Mouse (Mus musculus) fat pad, adult 2 months (tissue): ENCODE measurements around the gene Faim.

Experiments
- DNase-seq: peaks from one replicate; pipeline ENCODE4 v3.0.0-alpha.2; 2011; ENCODE audit warnings: low read depth, low spot score; ENCODE audit errors: extremely low read depth

Gene Faim

GRCm38 (mm10) chr9:98973561-98973960 is 12.6 kb upstream of the Faim start:
- no peak for DNase-seq

GRCm38 (mm10) chr9:98974898-98975297 is 11.3 kb upstream of the Faim start:
- DNase-seq: no peak

- no peak for DNase-seq
Measured at GRCm38 (mm10) chr9:98976081-98976480, 10.1 kb upstream of the Faim start.

GRCm38 (mm10) chr9:98976520-98976919 is 9.7 kb upstream of the Faim start:
- no peak for DNase-seq

GRCm38 (mm10) chr9:98979431-98980416 is 6.4 kb upstream of the Faim start:
- DNase-seq: no peak

GRCm38 (mm10) chr9:98986476-98987096 is 413 bp downstream of the Faim start:
- no peak for DNase-seq

- DNase-seq: no peak
Measured at GRCm38 (mm10) chr9:98987131-98987530, 958 bp downstream of the Faim start.

GRCm38 (mm10) chr9:98994103-98994502 is 7.9 kb downstream of the Faim start:
- DNase-seq: no peak

GRCm38 (mm10) chr9:98999881-99000339 is 13.7 kb downstream of the Faim start:
- no peak for DNase-seq

- DNase-seq: no peak
Measured at GRCm38 (mm10) chr9:99001326-99001725, 15.2 kb downstream of the Faim start.

- no peak for DNase-seq
Measured at GRCm38 (mm10) chr9:99009069-99009897, 23.1 kb downstream of the Faim start.

GRCm38 (mm10) chr9:99009898-99010199 is 23.7 kb downstream of the Faim start:
- DNase-seq: no peak

GRCm38 (mm10) chr9:99016301-99016700 is 30.1 kb downstream of the Faim start:
- DNase-seq: no peak

- no peak for DNase-seq
Measured at GRCm38 (mm10) chr9:99016759-99017158, 30.6 kb downstream of the Faim start.

- DNase-seq: no peak
Measured at GRCm38 (mm10) chr9:99017679-99018078, 31.5 kb downstream of the Faim start.

GRCm38 (mm10) chr9:99021166-99021565 is 35.0 kb downstream of the Faim start:
- no peak for DNase-seq

- DNase-seq: no peak
Measured at GRCm38 (mm10) chr9:99021751-99022150, 35.6 kb downstream of the Faim start.

- no peak for DNase-seq
Measured at GRCm38 (mm10) chr9:99032031-99032430, 45.9 kb downstream of the Faim start.

GRCm38 (mm10) chr9:99034111-99034510 is 47.9 kb downstream of the Faim start:
- no peak for DNase-seq

- DNase-seq: no peak
Measured at GRCm38 (mm10) chr9:99035575-99035974, 49.4 kb downstream of the Faim start, which contains the start of gene Gm1123. TSS of gene Gm1123 (minus strand) at chr9:99035715.

- no peak for DNase-seq
Measured at GRCm38 (mm10) chr9:99041994-99042393, 55.8 kb downstream of the Faim start.
